Mouse (Mus musculus): ENCODE measurements around the gene Gm10228. TPM values are rescaled to one million over a fixed set of nuclear protein-coding genes. Genes with fewer than 3 reads are reported as not detected.
"Not testable (repeated sequence)": the region's sequence is repeated elsewhere in the genome, so short reads cannot be mapped to it uniquely, and the experiment has no call there.

Gene Gm10228
- total RNA-seq (2014; rRNA removed): not detected in 2 replicates
- polyA plus RNA-seq (2015; fragmentation: Nextera tagmentation; extraction: Ambion mirVana): not detected in 2 replicates

DNA sequence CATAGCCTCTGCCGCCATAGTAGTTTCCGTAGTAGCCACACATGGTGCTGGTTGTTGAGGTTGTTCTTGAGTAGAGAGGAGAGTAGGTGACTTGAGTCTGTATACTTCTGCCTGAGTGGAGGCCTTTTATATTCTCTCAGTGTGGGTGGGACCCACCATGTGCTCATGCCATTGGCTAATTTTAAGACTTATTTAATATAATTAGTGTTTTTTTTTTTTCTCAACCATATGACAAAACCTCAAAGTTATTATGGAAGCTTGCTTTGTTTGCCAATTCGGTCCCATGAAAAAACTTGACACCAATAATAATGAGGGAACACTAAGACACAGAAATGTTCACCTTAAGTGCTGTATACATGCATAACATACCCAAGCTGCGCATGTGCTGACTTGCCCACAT is at the start of gene Gm10228:
Gm10228 (minus strand) TSS at position 101 of the 400 bp plus-strand sequence.
- 91% methylated on average over 2 of the region's 4 CpGs for WGBS
- H3K27me3 ChIP-seq (ENCODE audit: insufficient read depth, low read length); H3K9me3 ChIP-seq (ENCODE audit: low read length); H3K36me3 ChIP-seq (ENCODE audit: insufficient read depth); DNase-seq; H3K4me3 ChIP-seq (ENCODE audit: low read depth, low read length); H3K9ac ChIP-seq; ATAC-seq; H3K4me2 ChIP-seq (ENCODE audit: low read depth); H3K27ac ChIP-seq (ENCODE audit: low read depth, low read length); H3K4me1 ChIP-seq (ENCODE audit: insufficient read depth): not testable (repeated sequence)

DNA sequence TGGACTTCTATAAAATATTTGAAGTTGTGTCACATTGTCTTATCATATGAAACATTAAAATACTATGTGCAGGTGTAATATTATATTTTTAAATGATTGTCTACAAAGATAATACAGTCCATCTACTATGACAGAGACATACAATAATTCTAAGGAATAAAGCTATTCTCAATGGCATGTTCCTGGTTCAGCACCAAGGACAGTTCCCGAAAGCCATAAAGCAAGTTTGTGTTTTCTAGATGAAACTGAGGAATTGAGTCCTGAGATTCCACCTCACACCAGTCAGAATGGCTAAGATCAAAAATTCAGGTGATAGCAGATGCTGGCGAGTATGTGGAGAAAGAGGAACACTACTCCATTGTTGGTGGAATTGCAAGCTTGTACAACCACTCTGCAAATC is 29.8 kb upstream of the Gm10228 start:
- DNase-seq; H3K9me3 ChIP-seq (ENCODE audit: low read length); ATAC-seq; H3K36me3 ChIP-seq (ENCODE audit: insufficient read depth); H3K27ac ChIP-seq (ENCODE audit: low read depth, low read length); H3K4me2 ChIP-seq (ENCODE audit: low read depth); H3K9ac ChIP-seq; H3K4me3 ChIP-seq (ENCODE audit: low read depth, low read length); H3K4me1 ChIP-seq (ENCODE audit: insufficient read depth); H3K27me3 ChIP-seq (ENCODE audit: insufficient read depth, low read length): not testable (repeated sequence)
- 75% methylated on average over 2 of the region's 2 CpGs for WGBS

DNA sequence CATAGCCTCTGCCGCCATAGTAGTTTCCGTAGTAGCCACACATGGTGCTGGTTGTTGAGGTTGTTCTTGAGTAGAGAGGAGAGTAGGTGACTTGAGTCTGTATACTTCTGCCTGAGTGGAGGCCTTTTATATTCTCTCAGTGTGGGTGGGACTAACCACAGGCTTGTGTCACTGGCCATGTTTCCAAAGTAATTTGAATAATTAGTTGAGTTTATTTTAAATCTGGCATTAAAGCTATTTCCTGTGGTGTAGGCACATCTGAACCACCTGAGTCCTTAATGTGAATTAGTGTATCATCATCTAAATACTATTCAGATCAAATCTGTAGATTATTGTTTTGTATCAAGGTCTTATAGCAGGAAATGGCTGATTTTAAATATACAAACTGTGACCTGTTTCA is 22.6 kb upstream of the Gm10228 start, which contains the start of gene 1110025L11Rik:
1110025L11Rik (minus strand) TSS at position 101 of the 400 bp plus-strand sequence.
- H3K27me3 ChIP-seq (ENCODE audit: insufficient read depth, low read length); H3K4me3 ChIP-seq (ENCODE audit: low read depth, low read length); ATAC-seq; H3K9ac ChIP-seq; H3K36me3 ChIP-seq (ENCODE audit: insufficient read depth); H3K4me1 ChIP-seq (ENCODE audit: insufficient read depth); H3K9me3 ChIP-seq (ENCODE audit: low read length); H3K27ac ChIP-seq (ENCODE audit: low read depth, low read length); DNase-seq; H3K4me2 ChIP-seq (ENCODE audit: low read depth): not testable (repeated sequence)
- no CpG with 5 or more reads among the region's 2 CpGs for WGBS

DNA sequence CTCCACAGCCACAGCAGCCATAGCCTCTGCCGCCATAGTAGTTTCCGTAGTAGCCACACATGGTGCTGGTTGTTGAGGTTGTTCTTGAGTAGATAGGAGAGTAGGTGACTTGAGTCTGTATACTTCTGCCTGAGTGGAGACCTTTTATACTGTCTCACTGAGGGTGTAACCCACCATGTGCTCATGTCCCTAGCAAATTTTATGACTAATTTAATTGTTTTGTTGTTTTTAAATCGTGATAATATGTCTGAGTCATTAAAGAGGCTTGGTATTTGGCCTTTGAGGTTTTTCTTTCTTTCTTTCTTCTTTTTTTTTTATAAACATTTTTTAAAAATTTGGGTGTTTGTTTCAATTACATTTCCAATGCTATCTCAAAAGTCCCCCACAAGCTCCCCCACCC is 6.5 kb upstream of the Gm10228 start, which contains the start of gene Krtap6-5:
Krtap6-5 (minus strand) TSS at position 101 of the 400 bp plus-strand sequence.
- Histone ChIP-seq H3K4me3 (ENCODE audit: low read depth, low read length) (no peak within 1 kb of the TSS), H3K9me3 (ENCODE audit: low read length) (no peaks in the 10 kb centered on the region), H3K27me3 (ENCODE audit: insufficient read depth, low read length) (no peaks in the 10 kb centered on the region), H3K36me3 (ENCODE audit: insufficient read depth) (no peaks in the 10 kb centered on the region), H3K27ac (ENCODE audit: low read depth, low read length) (no peak within 1 kb of the TSS), H3K4me2 (ENCODE audit: low read depth) (no peak within 1 kb of the TSS), H3K9ac (no peak within 1 kb of the TSS), H3K4me1 (ENCODE audit: insufficient read depth) (no peaks in the 10 kb centered on the region)
- ATAC-seq: no peak
- WGBS: 90% methylated on average over 3 of the region's 3 CpGs
- no peak for TF ChIP-seq CTCF (IDR thresholded peaks at IDR 0.05; ENCODE audit: low read depth)
- DNase-seq: no peak

DNA sequence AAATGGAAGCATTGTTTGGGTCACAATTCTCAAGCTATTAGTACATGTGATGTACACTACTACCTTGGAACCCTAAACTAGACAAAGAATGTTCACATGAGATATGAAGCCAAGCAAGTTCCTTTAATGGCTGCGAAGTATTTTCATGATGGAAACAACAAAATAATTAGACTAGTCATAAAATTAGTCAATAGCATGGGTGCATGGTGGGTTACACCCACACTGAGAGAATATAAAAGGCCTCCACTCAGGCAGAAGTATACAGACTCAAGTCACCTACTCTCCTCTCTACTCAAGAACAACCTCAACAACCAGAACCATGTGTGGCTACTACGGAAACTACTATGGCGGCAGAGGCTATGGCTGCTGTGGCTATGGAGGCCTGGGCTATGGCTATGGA is 9.9 kb downstream of the Gm10228 start, which contains the start of gene Krtap6-1:
Krtap6-1 (plus strand) TSS at position 301 of the 400 bp plus-strand sequence.
- H3K27ac ChIP-seq (ENCODE audit: low read depth, low read length); H3K4me3 ChIP-seq (ENCODE audit: low read depth, low read length); DNase-seq; H3K27me3 ChIP-seq (ENCODE audit: insufficient read depth, low read length); H3K36me3 ChIP-seq (ENCODE audit: insufficient read depth); H3K9ac ChIP-seq; H3K9me3 ChIP-seq (ENCODE audit: low read length); ATAC-seq; H3K4me2 ChIP-seq (ENCODE audit: low read depth); H3K4me1 ChIP-seq (ENCODE audit: insufficient read depth): not testable (repeated sequence)
- 93% methylated on average over 3 of the region's 3 CpGs for WGBS

DNA sequence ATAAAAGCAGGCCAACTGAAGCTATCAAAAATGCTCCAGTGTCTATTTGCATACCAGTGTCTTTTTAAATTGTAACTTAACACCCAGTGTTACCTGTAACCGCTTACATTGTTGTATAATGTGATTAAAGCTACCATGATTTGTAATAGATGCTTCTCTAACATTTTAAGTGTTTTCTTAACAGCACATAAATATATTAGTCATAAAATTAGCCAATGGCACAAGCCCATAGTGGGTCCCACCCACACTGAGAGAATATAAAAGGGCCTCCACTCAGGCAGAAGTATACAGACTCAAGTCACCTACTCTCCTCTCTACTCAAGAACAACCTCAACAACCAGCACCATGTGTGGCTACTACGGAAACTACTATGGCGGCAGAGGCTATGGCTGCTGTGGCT is 26.3 kb downstream of the Gm10228 start, which contains the start of gene Gm10229:
Gm10229 (plus strand) TSS at position 301 of the 400 bp plus-strand sequence.
- DNase-seq; H3K4me1 ChIP-seq (ENCODE audit: insufficient read depth); ATAC-seq; H3K27ac ChIP-seq (ENCODE audit: low read depth, low read length); H3K27me3 ChIP-seq (ENCODE audit: insufficient read depth, low read length); H3K4me2 ChIP-seq (ENCODE audit: low read depth); H3K4me3 ChIP-seq (ENCODE audit: low read depth, low read length); H3K36me3 ChIP-seq (ENCODE audit: insufficient read depth); H3K9ac ChIP-seq; H3K9me3 ChIP-seq (ENCODE audit: low read length): not testable (repeated sequence)
- WGBS: 86% methylated on average over 1 of the region's 3 CpGs

DNA sequence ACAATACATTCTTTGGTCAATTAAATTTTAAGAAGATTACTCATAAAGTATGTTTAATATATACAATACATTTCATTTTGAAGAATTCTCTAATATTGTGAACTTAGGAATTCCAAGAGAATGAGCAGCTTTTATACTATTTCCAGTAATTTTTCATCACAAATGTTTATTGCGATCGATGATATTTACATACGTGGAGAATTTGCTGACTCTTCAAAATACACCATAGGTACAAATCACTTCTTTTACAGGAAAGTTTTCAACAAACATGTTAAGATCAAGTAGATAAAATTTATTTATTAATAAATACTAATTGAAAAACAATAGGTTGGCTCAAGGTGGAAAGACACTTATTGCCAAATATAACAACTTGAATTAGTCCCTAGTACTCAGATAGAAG is 27.3 kb downstream of the Gm10228 start:
- Histone ChIP-seq H3K9me3 (ENCODE audit: low read length) (no peaks in the 10 kb centered on the region), H3K27ac (ENCODE audit: low read depth, low read length) (no peak overlapping the region), H3K4me1 (ENCODE audit: insufficient read depth) (no peaks in the 10 kb centered on the region), H3K27me3 (ENCODE audit: insufficient read depth, low read length) (no peaks in the 10 kb centered on the region), H3K4me3 (ENCODE audit: low read depth, low read length) (no peak overlapping the region), H3K36me3 (ENCODE audit: insufficient read depth) (no peaks in the 10 kb centered on the region), H3K4me2 (ENCODE audit: low read depth) (no peak overlapping the region), H3K9ac (no peak overlapping the region)
- WGBS: 98% methylated on average over 3 of the region's 3 CpGs
- ATAC-seq (no peak), DNase-seq (no peak)
- TF ChIP-seq CTCF (IDR thresholded peaks at IDR 0.05; ENCODE audit: low read depth): no peak

DNA sequence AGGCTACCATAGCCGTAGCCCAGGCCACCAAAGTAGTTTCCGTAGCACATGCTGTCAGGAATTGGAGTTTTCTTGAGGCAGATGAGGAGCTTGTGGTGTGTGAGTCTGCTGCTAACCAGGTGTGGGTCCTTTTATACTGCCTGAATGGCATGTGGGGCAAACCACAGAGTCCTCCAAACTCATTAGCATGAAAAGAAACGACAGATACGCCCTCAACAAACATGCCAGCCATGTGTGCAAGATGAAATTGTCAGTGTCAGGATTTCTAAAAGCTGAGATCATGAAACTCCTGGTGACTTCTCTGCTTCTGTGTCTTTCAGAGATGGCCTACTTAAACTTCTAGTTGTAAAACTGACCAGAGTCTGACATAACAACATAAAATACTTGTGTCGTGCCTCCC is 30.6 kb downstream of the Gm10228 start, which contains the start of gene Krtap22-2:
Krtap22-2 (minus strand) TSS at position 101 of the 400 bp plus-strand sequence.
- no peak within 1 kb of the TSS for H3K4me2 ChIP-seq (ENCODE audit: low read depth)
- no peaks in the 10 kb centered on the region for H3K27me3 ChIP-seq (ENCODE audit: insufficient read depth, low read length)
- no peaks in the 10 kb centered on the region for H3K9me3 ChIP-seq (ENCODE audit: low read length)
- H3K4me1 ChIP-seq (ENCODE audit: insufficient read depth): no peaks in the 10 kb centered on the region
- H3K9ac ChIP-seq: no peak within 1 kb of the TSS
- no peak within 1 kb of the TSS for H3K4me3 ChIP-seq (ENCODE audit: low read depth, low read length)
- TF ChIP-seq CTCF (IDR thresholded peaks at IDR 0.05; ENCODE audit: low read depth): no peak
- no peak for ATAC-seq
- no peak within 1 kb of the TSS for H3K27ac ChIP-seq (ENCODE audit: low read depth, low read length)
- 83% methylated on average over 5 of the region's 5 CpGs for WGBS
- no peak for DNase-seq
- no peaks in the 10 kb centered on the region for H3K36me3 ChIP-seq (ENCODE audit: insufficient read depth)

Other genes starting within 250 kb of the Gm10228 start
- not detected in 2 replicates for gene Gm20741, start 229.3 kb downstream of the Gm10228 start, total RNA-seq (2014; rRNA removed)
- not detected in 2 replicates for gene Gm20741, start 229.3 kb downstream of the Gm10228 start, polyA plus RNA-seq (2015; fragmentation: Nextera tagmentation; extraction: Ambion mirVana)
- not detected in 2 replicates for gene Krtap15, start 221.3 kb downstream of the Gm10228 start, total RNA-seq (2014; rRNA removed)
- gene Krtap15, start 221.3 kb downstream of the Gm10228 start, polyA plus RNA-seq (2015; fragmentation: Nextera tagmentation; extraction: Ambion mirVana): not detected in 2 replicates
- gene Krtap14, start 215.3 kb downstream of the Gm10228 start, total RNA-seq (2014; rRNA removed): not detected in 2 replicates
- not detected in 2 replicates for gene Krtap14, start 215.3 kb downstream of the Gm10228 start, polyA plus RNA-seq (2015; fragmentation: Nextera tagmentation; extraction: Ambion mirVana)
- gene Krtap19-1, start 172.1 kb downstream of the Gm10228 start, total RNA-seq (2014; rRNA removed): not detected in 2 replicates
- gene Krtap19-1, start 172.1 kb downstream of the Gm10228 start, polyA plus RNA-seq (2015; fragmentation: Nextera tagmentation; extraction: Ambion mirVana): not detected in 2 replicates
- not detected in 2 replicates for gene Krtap19-2, start 167.2 kb downstream of the Gm10228 start, total RNA-seq (2014; rRNA removed)
- gene Krtap19-2, start 167.2 kb downstream of the Gm10228 start, polyA plus RNA-seq (2015; fragmentation: Nextera tagmentation; extraction: Ambion mirVana): not detected in 2 replicates
- gene Krtap19-3, start 163.4 kb downstream of the Gm10228 start, total RNA-seq (2014; rRNA removed): not detected in 2 replicates
- gene Krtap19-3, start 163.4 kb downstream of the Gm10228 start, polyA plus RNA-seq (2015; fragmentation: Nextera tagmentation; extraction: Ambion mirVana): not detected in 2 replicates
- gene Krtap19-4, start 156.4 kb downstream of the Gm10228 start, total RNA-seq (2014; rRNA removed): not detected in 2 replicates
- not detected in 2 replicates for gene Krtap19-4, start 156.4 kb downstream of the Gm10228 start, polyA plus RNA-seq (2015; fragmentation: Nextera tagmentation; extraction: Ambion mirVana)
- gene Krtap19-5, start 145.0 kb downstream of the Gm10228 start, total RNA-seq (2014; rRNA removed): not detected in 2 replicates
- gene Krtap19-5, start 145.0 kb downstream of the Gm10228 start, polyA plus RNA-seq (2015; fragmentation: Nextera tagmentation; extraction: Ambion mirVana): not detected in 2 replicates
- gene Krtap19-9b, start 109.2 kb downstream of the Gm10228 start, total RNA-seq (2014; rRNA removed): not detected in 2 replicates
- gene Krtap19-9b, start 109.2 kb downstream of the Gm10228 start, polyA plus RNA-seq (2015; fragmentation: Nextera tagmentation; extraction: Ambion mirVana): not detected in 2 replicates
- not detected in 2 replicates for gene Krtap16-3, start 78.6 kb downstream of the Gm10228 start, total RNA-seq (2014; rRNA removed)
- not detected in 2 replicates for gene Krtap16-3, start 78.6 kb downstream of the Gm10228 start, polyA plus RNA-seq (2015; fragmentation: Nextera tagmentation; extraction: Ambion mirVana)
- not detected in 2 replicates for gene Krtap22-2, start 30.7 kb downstream of the Gm10228 start, total RNA-seq (2014; rRNA removed)
- gene Krtap22-2, start 30.7 kb downstream of the Gm10228 start, polyA plus RNA-seq (2015; fragmentation: Nextera tagmentation; extraction: Ambion mirVana): not detected in 2 replicates
- gene Gm10229, start 26.2 kb downstream of the Gm10228 start, total RNA-seq (2014; rRNA removed): not detected in 2 replicates
- gene Gm10229, start 26.2 kb downstream of the Gm10228 start, polyA plus RNA-seq (2015; fragmentation: Nextera tagmentation; extraction: Ambion mirVana): not detected in 2 replicates
- gene Krtap6-1, start 9.8 kb downstream of the Gm10228 start, total RNA-seq (2014; rRNA removed): not detected in 2 replicates
- gene Krtap6-1, start 9.8 kb downstream of the Gm10228 start, polyA plus RNA-seq (2015; fragmentation: Nextera tagmentation; extraction: Ambion mirVana): not detected in 2 replicates
- gene Krtap6-5, start 6.4 kb upstream of the Gm10228 start, total RNA-seq (2014; rRNA removed): not detected in 2 replicates
- not detected in 2 replicates for gene Krtap6-5, start 6.4 kb upstream of the Gm10228 start, polyA plus RNA-seq (2015; fragmentation: Nextera tagmentation; extraction: Ambion mirVana)
- gene 1110025L11Rik, start 22.5 kb upstream of the Gm10228 start, total RNA-seq (2014; rRNA removed): not detected in 2 replicates
- gene 1110025L11Rik, start 22.5 kb upstream of the Gm10228 start, polyA plus RNA-seq (2015; fragmentation: Nextera tagmentation; extraction: Ambion mirVana): not detected in 2 replicates
- gene Krtap6-3, start 42.5 kb upstream of the Gm10228 start, total RNA-seq (2014; rRNA removed): not detected in 2 replicates
- not detected in 2 replicates for gene Krtap6-3, start 42.5 kb upstream of the Gm10228 start, polyA plus RNA-seq (2015; fragmentation: Nextera tagmentation; extraction: Ambion mirVana)
- gene Gm6358, start 99.4 kb upstream of the Gm10228 start, total RNA-seq (2014; rRNA removed): not detected in 2 replicates
- not detected in 2 replicates for gene Gm6358, start 99.4 kb upstream of the Gm10228 start, polyA plus RNA-seq (2015; fragmentation: Nextera tagmentation; extraction: Ambion mirVana)
- gene Gm10061, start 109.6 kb upstream of the Gm10228 start, total RNA-seq (2014; rRNA removed): not detected in 2 replicates
- not detected in 2 replicates for gene Gm10061, start 109.6 kb upstream of the Gm10228 start, polyA plus RNA-seq (2015; fragmentation: Nextera tagmentation; extraction: Ambion mirVana)
- gene Gm9789, start 116.5 kb upstream of the Gm10228 start, total RNA-seq (2014; rRNA removed): not detected in 2 replicates
- gene Gm9789, start 116.5 kb upstream of the Gm10228 start, polyA plus RNA-seq (2015; fragmentation: Nextera tagmentation; extraction: Ambion mirVana): not detected in 2 replicates
- not detected in 2 replicates for gene Gm7735, start 128.0 kb upstream of the Gm10228 start, total RNA-seq (2014; rRNA removed)
- gene Gm7735, start 128.0 kb upstream of the Gm10228 start, polyA plus RNA-seq (2015; fragmentation: Nextera tagmentation; extraction: Ambion mirVana): not detected in 2 replicates
- not detected in 2 replicates for gene 1110057P08Rik, start 133.3 kb upstream of the Gm10228 start, total RNA-seq (2014; rRNA removed)
- gene 1110057P08Rik, start 133.3 kb upstream of the Gm10228 start, polyA plus RNA-seq (2015; fragmentation: Nextera tagmentation; extraction: Ambion mirVana): not detected in 2 replicates
- gene Krtap20-2, start 164.4 kb upstream of the Gm10228 start, total RNA-seq (2014; rRNA removed): not detected in 2 replicates
- gene Krtap20-2, start 164.4 kb upstream of the Gm10228 start, polyA plus RNA-seq (2015; fragmentation: Nextera tagmentation; extraction: Ambion mirVana): not detected in 2 replicates